ENCODE assay signal across 10 mouse cellular contexts in genomic region chr3:157115105-157115760, GRCm38 (mm10).
DNase-seq lines count a peak whose midpoint lies in the region; ATAC-seq lines count a peak whose summit lies in the region.
"Had no signal": no experiment of that assay in that cellular context is flagged by ENCODE, and none has a peak within 500 bp of the region (broad histone marks: within the 10 kb centered on the region; RNA-seq: fewer than 3 reads in every experiment).

No protein-coding gene starts in this region.

- H3K4me1 ChIP-seq in heart, embryonic 16.5 days (ENCODE audit: control insufficient read depth, insufficient read depth, low read length): peaks cover 13% of the 10 kb centered on the region; the same call in 1 of the 2 replicates
- no peaks in the 10 kb centered on the region for H3K4me1 ChIP-seq in embryonic facial prominence, embryonic 14.5 days (ENCODE audit: control insufficient read depth, insufficient read depth, low read length)

- intact Hi-C loops in heart, postnatal 36 days (cut with DNase I): no loop called here
- intact Hi-C loops in left cerebral cortex, postnatal 10 days (cut with DNase I): no loop called here

- DNase-seq in heart, postnatal 36 days: no peak
- peak; percentile 25 for DNase-seq in embryonic facial prominence, embryonic 14.5 days (ENCODE audit: low spot score)
- peak; percentile 9 to 26 for DNase-seq in left cerebral cortex, postnatal 10 days (ENCODE audit: extremely low spot score in 1 of 2, low spot score in 2 of 2)
- no peak for DNase-seq in lung, postnatal 25 days (ENCODE audit: low spot score)
- no peak for DNase-seq in urinary bladder, postnatal 14 days (ENCODE audit: low spot score)
- no peak for DNase-seq in adipocyte (ENCODE audit: low spot score)
- DNase-seq: adrenal gland, adult 8-10 months had no signal

- H3K4me2 ChIP-seq in heart, embryonic 16.5 days (ENCODE audit: low read depth, low read length): no peak overlapping the region
- H3K4me2 ChIP-seq in embryonic facial prominence, embryonic 14.5 days (ENCODE audit: low read depth, low read length): no peak overlapping the region

- no peak overlapping the region for H3K9ac ChIP-seq in heart, embryonic 16.5 days (ENCODE audit: low read length)
- H3K9ac ChIP-seq in embryonic facial prominence, embryonic 14.5 days (ENCODE audit: low read depth, low read length): no peak overlapping the region

- no peak overlapping the region for H3K4me3 ChIP-seq in heart, embryonic 16.5 days (ENCODE audit: low read length)
- no peak overlapping the region for H3K4me3 ChIP-seq in embryonic facial prominence, embryonic 14.5 days (ENCODE audit: low read depth, low read length)

- 32% methylated on average over 5 of the region's 5 CpGs for WGBS in heart, embryonic 16.5 days
- WGBS in embryonic facial prominence, embryonic 14.5 days: 34% methylated on average over 5 of the region's 5 CpGs

- H3K9me3 ChIP-seq in heart, embryonic 16.5 days (replicated peaks; ENCODE audit: control insufficient read depth, low read length): no peaks in the 10 kb centered on the region
- no peaks in the 10 kb centered on the region for H3K9me3 ChIP-seq in embryonic facial prominence, embryonic 14.5 days (ENCODE audit: control insufficient read depth, low read length)

- no peaks in the 10 kb centered on the region for H3K27me3 ChIP-seq in heart, embryonic 16.5 days (ENCODE audit: control insufficient read depth, insufficient read depth, low read length)
- H3K27me3 ChIP-seq in embryonic facial prominence, embryonic 14.5 days (replicated peaks; ENCODE audit: control insufficient read depth, insufficient read depth, low read length): no peaks in the 10 kb centered on the region

- no peaks in the 10 kb centered on the region for H3K36me3 ChIP-seq in heart, embryonic 16.5 days (ENCODE audit: control insufficient read depth, insufficient read depth)
- H3K36me3 ChIP-seq in embryonic facial prominence, embryonic 14.5 days (ENCODE audit: control insufficient read depth, insufficient read depth, low read length): no peaks in the 10 kb centered on the region

- peak; percentile 70 for ATAC-seq in heart, embryonic 16.5 days (replicated peaks; ENCODE audit: extremely low read depth, insufficient read depth, low FRiP score)
- ATAC-seq in cerebellum, adult (ENCODE audit: insufficient number of reproducible peaks, low FRiP score, low TSS enrichment): peak; percentile 90
- peak; percentile 68 for ATAC-seq in embryonic facial prominence, embryonic 14.5 days (ENCODE audit: low read depth)

- peak overlapping the region; percentile 9 for H3K27ac ChIP-seq in heart, embryonic 16.5 days (ENCODE audit: low read length)
- no peak overlapping the region for H3K27ac ChIP-seq in embryonic facial prominence, embryonic 14.5 days (replicated peaks; ENCODE audit: low read depth, low read length)
- H3K27ac ChIP-seq: macrophage had no signal

Comparison
In these comparisons a context has a peak if more than half of its experiments do, and no peak if none do; other contexts are left out.
1. DNase-seq: peak in embryonic facial prominence, embryonic 14.5 days (single experiment) and left cerebral cortex, postnatal 10 days (2 of 2); none in heart, postnatal 36 days (0 of 2), lung, postnatal 25 days (single experiment), urinary bladder, postnatal 14 days (single experiment) and adipocyte (single experiment).
2. Peak in every context shown above with its lines, with median percentiles within 50 percentile points of each other: ATAC-seq.